Mouse (Mus musculus) right cerebral cortex, postnatal 25 days (tissue): ENCODE measurements at regions not wholly inside any gene's neighbourhood (a gene's known extent, or its start where the extent isn't known, plus 50 kb on each side); places are given as distances from the start of the nearest gene placed in this dataset.

ENCODE experiments used
- DNase-seq: peaks from one replicate; pipeline ENCODE4 v3.0.0; 2022

- peak; percentile 26 for DNase-seq
These were observed 334.2 kb downstream of the Adgrl2 start for GRCm38 (mm10) chr3:148656187-148656586.

- no peak for DNase-seq
These were observed 340.1 kb downstream of the Adgrl2 start for GRCm38 (mm10) chr3:148650241-148650640.

GRCm38 (mm10) chr3:148644924-148645323 is 345.4 kb downstream of the Adgrl2 start:
- no peak for DNase-seq

GRCm38 (mm10) chr3:148641581-148641980 is 348.8 kb downstream of the Adgrl2 start:
- DNase-seq, result no peak

GRCm38 (mm10) chr3:148640680-148641101 is 349.7 kb downstream of the Adgrl2 start:
- no peak for DNase-seq

- DNase-seq, result no peak
These were observed 355.3 kb downstream of the Adgrl2 start for GRCm38 (mm10) chr3:148635101-148635500.

GRCm38 (mm10) chr3:148634352-148634751 is 356.0 kb downstream of the Adgrl2 start:
- no peak for DNase-seq

GRCm38 (mm10) chr3:148633291-148633690 is 357.1 kb downstream of the Adgrl2 start:
- no peak for DNase-seq

- DNase-seq, result no peak
These were observed 357.9 kb downstream of the Adgrl2 start for GRCm38 (mm10) chr3:148632449-148632848.

GRCm38 (mm10) chr3:148631415-148632192 is 358.8 kb downstream of the Adgrl2 start:
- DNase-seq, result no peak

- no peak for DNase-seq
These were observed 359.5 kb downstream of the Adgrl2 start for GRCm38 (mm10) chr3:148630865-148631264.

GRCm38 (mm10) chr3:148614971-148615671 is 375.2 kb downstream of the Adgrl2 start:
- no peak for DNase-seq

- no peak for DNase-seq
These were observed 376.9 kb downstream of the Adgrl2 start for GRCm38 (mm10) chr3:148613443-148613842.

GRCm38 (mm10) chr3:148603276-148603675 is 387.1 kb downstream of the Adgrl2 start:
- no peak for DNase-seq

GRCm38 (mm10) chr3:148602730-148603255 is 387.6 kb downstream of the Adgrl2 start:
- no peak for DNase-seq

GRCm38 (mm10) chr3:148595561-148595960 is 394.8 kb downstream of the Adgrl2 start:
- DNase-seq, result no peak

- DNase-seq, result no peak
These were observed 400.8 kb downstream of the Adgrl2 start for GRCm38 (mm10) chr3:148589556-148589955.

GRCm38 (mm10) chr3:148575735-148576134 is 414.6 kb downstream of the Adgrl2 start:
- no peak for DNase-seq

- no peak for DNase-seq
These were observed 417.9 kb downstream of the Adgrl2 start for GRCm38 (mm10) chr3:148572493-148572892.

- DNase-seq, result no peak
These were observed 425.6 kb downstream of the Adgrl2 start for GRCm38 (mm10) chr3:148564716-148565115.

- no peak for DNase-seq
These were observed 429.1 kb downstream of the Adgrl2 start for GRCm38 (mm10) chr3:148561211-148561610.

- no peak for DNase-seq
These were observed 430.4 kb downstream of the Adgrl2 start for GRCm38 (mm10) chr3:148559752-148560460.

- no peak for DNase-seq
These were observed 431.7 kb downstream of the Adgrl2 start for GRCm38 (mm10) chr3:148558592-148559157.
